Mouse (Mus musculus): ENCODE measurements around the gene Zfp777. TPM values are rescaled to one million over a fixed set of nuclear protein-coding genes. Genes with fewer than 3 reads are reported as not detected.

The Zfp777 gene
- polyA plus RNA-seq, 1 experiment from 2014 or later = 7.0 TPM

- Histone ChIP-seq H3K4me1 (replicated peaks; ENCODE audit: insufficient read depth, low read length) (no peaks in the 10 kb centered on the region), H3K27ac (no peak overlapping the region), H3K36me3 (ENCODE audit: insufficient read depth, low read length) (peaks cover 37% of the 10 kb centered on the region), H3K9ac (ENCODE audit: low read depth, low read length) (no peak overlapping the region), H3K4me2 (ENCODE audit: low read length) (no peak overlapping the region), H3K4me3 (replicated peaks; ENCODE audit: low read depth, low read length) (no peak overlapping the region), H3K9me3 (replicated peaks; ENCODE audit: low read length) (no peaks in the 10 kb centered on the region), H3K27me3 (ENCODE audit: insufficient read depth, low read length) (no peaks in the 10 kb centered on the region)
- ATAC-seq (replicated peaks; ENCODE audit: low FRiP score, low read depth) (no peak), DNase-seq (ENCODE audit: low spot score) (no peak)
- WGBS = 96% methylated on average over 1 of the region's 1 CpGs
- TF ChIP-seq CTCF (IDR thresholded peaks at IDR 0.05; ENCODE audit: low read depth) = no peak
Measured at GRCm38 (mm10) chr6:48060895-48061294, 12.2 kb upstream of the Zfp777 start.

GRCm38 (mm10) chr6:48060421-48060820, 11.7 kb upstream of the Zfp777 start:
- TF ChIP-seq CTCF (IDR thresholded peaks at IDR 0.05; ENCODE audit: low read depth) = no peak
- peaks cover 33% of the 10 kb centered on the region for H3K36me3 ChIP-seq (ENCODE audit: insufficient read depth, low read length)
- DNase-seq (ENCODE audit: low spot score) (no peak), ATAC-seq (replicated peaks; ENCODE audit: low FRiP score, low read depth) (no peak)
- H3K27me3 ChIP-seq (ENCODE audit: insufficient read depth, low read length) = no peaks in the 10 kb centered on the region
- H3K4me3 ChIP-seq (replicated peaks; ENCODE audit: low read depth, low read length) = no peak overlapping the region
- no peak overlapping the region for H3K27ac ChIP-seq
- H3K4me1 ChIP-seq (replicated peaks; ENCODE audit: insufficient read depth, low read length) = no peaks in the 10 kb centered on the region
- WGBS = 86% methylated on average over 2 of the region's 2 CpGs
- no peak overlapping the region for H3K4me2 ChIP-seq (ENCODE audit: low read length)
- H3K9me3 ChIP-seq (replicated peaks; ENCODE audit: low read length) = no peaks in the 10 kb centered on the region
- no peak overlapping the region for H3K9ac ChIP-seq (ENCODE audit: low read depth, low read length)

- H3K4me3 ChIP-seq (replicated peaks; ENCODE audit: low read depth, low read length) = no peak overlapping the region
- H3K4me2 ChIP-seq (ENCODE audit: low read length) = no peak overlapping the region
- H3K4me1 ChIP-seq (replicated peaks; ENCODE audit: insufficient read depth, low read length) = no peaks in the 10 kb centered on the region
- WGBS = 60% methylated on average over 6 of the region's 6 CpGs
- no peaks in the 10 kb centered on the region for H3K9me3 ChIP-seq (replicated peaks; ENCODE audit: low read length)
- peak; percentile 11 for DNase-seq (ENCODE audit: low spot score)
- H3K27ac ChIP-seq = no peak overlapping the region
- no peak for TF ChIP-seq CTCF (IDR thresholded peaks at IDR 0.05; ENCODE audit: low read depth)
- no peaks in the 10 kb centered on the region for H3K36me3 ChIP-seq (ENCODE audit: insufficient read depth, low read length)
- H3K27me3 ChIP-seq (ENCODE audit: insufficient read depth, low read length) = no peaks in the 10 kb centered on the region
- ATAC-seq (replicated peaks; ENCODE audit: low FRiP score, low read depth) = no peak
- H3K9ac ChIP-seq (ENCODE audit: low read depth, low read length) = no peak overlapping the region
Measured at GRCm38 (mm10) chr6:48052136-48052535, 3.4 kb upstream of the Zfp777 start.

GRCm38 (mm10) chr6:48051666-48052065, 3.0 kb upstream of the Zfp777 start:
- H3K27me3 ChIP-seq (ENCODE audit: insufficient read depth, low read length) = no peaks in the 10 kb centered on the region
- ATAC-seq (replicated peaks; ENCODE audit: low FRiP score, low read depth) (no peak), DNase-seq (ENCODE audit: low spot score) (peak; percentile 3)
- H3K4me1 ChIP-seq (replicated peaks; ENCODE audit: insufficient read depth, low read length) = no peaks in the 10 kb centered on the region
- H3K36me3 ChIP-seq (ENCODE audit: insufficient read depth, low read length) = no peaks in the 10 kb centered on the region
- no peak overlapping the region for H3K4me2 ChIP-seq (ENCODE audit: low read length)
- no peak overlapping the region for H3K27ac ChIP-seq
- no peak for TF ChIP-seq CTCF (IDR thresholded peaks at IDR 0.05; ENCODE audit: low read depth)
- no peak overlapping the region for H3K4me3 ChIP-seq (replicated peaks; ENCODE audit: low read depth, low read length)
- H3K9me3 ChIP-seq (replicated peaks; ENCODE audit: low read length) = no peaks in the 10 kb centered on the region
- no peak overlapping the region for H3K9ac ChIP-seq (ENCODE audit: low read depth, low read length)
- WGBS = 78% methylated on average over 2 of the region's 2 CpGs

GRCm38 (mm10) chr6:48049273-48050065, 758 bp upstream of the Zfp777 start:
- 54% methylated on average over 9 of the region's 9 CpGs for WGBS

GRCm38 (mm10) chr6:48047450-48048351, 1.0 kb downstream of the Zfp777 start:
- Histone ChIP-seq H3K27me3 (ENCODE audit: insufficient read depth, low read length) (no peaks in the 10 kb centered on the region), H3K9me3 (replicated peaks; ENCODE audit: low read length) (no peaks in the 10 kb centered on the region), H3K36me3 (ENCODE audit: insufficient read depth, low read length) (peaks cover 18% of the 10 kb centered on the region), H3K4me2 (ENCODE audit: low read length) (peak overlapping the region; percentile 80), H3K9ac (ENCODE audit: low read depth, low read length) (peak overlapping the region; percentile 93), H3K27ac (peak overlapping the region; percentile 94), H3K4me1 (replicated peaks; ENCODE audit: insufficient read depth, low read length) (no peaks in the 10 kb centered on the region), H3K4me3 (replicated peaks; ENCODE audit: low read depth, low read length) (peak overlapping the region; percentile 80)
- WGBS = under 1% methylated on average over 112 of the region's 150 CpGs
- peak; percentile 66 for ATAC-seq (replicated peaks; ENCODE audit: low FRiP score, low read depth)
- TF ChIP-seq CTCF (IDR thresholded peaks at IDR 0.05; ENCODE audit: low read depth) = no peak
- peak; percentile 17 for DNase-seq (ENCODE audit: low spot score)

More at GRCm38 (mm10) chr6:48049273-48050065, 758 bp upstream of the Zfp777 start:
- ATAC-seq (replicated peaks; ENCODE audit: low FRiP score, low read depth) = no peak
- no peak for TF ChIP-seq CTCF (IDR thresholded peaks at IDR 0.05; ENCODE audit: low read depth)
- H3K4me1 ChIP-seq (replicated peaks; ENCODE audit: insufficient read depth, low read length) = no peaks in the 10 kb centered on the region
- H3K9ac ChIP-seq (ENCODE audit: low read depth, low read length) = peak overlapping the region; percentile 93
- H3K4me3 ChIP-seq (replicated peaks; ENCODE audit: low read depth, low read length) = peak overlapping the region; percentile 68
- H3K9me3 ChIP-seq (replicated peaks; ENCODE audit: low read length) = no peaks in the 10 kb centered on the region
- H3K36me3 ChIP-seq (ENCODE audit: insufficient read depth, low read length) = peaks cover under 1% of the 10 kb centered on the region; the same call in 1 of the 2 replicates
- no peaks in the 10 kb centered on the region for H3K27me3 ChIP-seq (ENCODE audit: insufficient read depth, low read length)
- no peak overlapping the region for H3K27ac ChIP-seq
- no peak for DNase-seq (ENCODE audit: low spot score)
- peak overlapping the region; percentile 80 for H3K4me2 ChIP-seq (ENCODE audit: low read length)

Measured in kidney, postnatal 0 days (tissue).